Mouse (Mus musculus) hindbrain, embryonic 14.5 days (tissue): ENCODE data around the gene Deup1. TPM values are rescaled to one million over a fixed set of nuclear protein-coding genes. Genes with fewer than 3 reads are reported as not detected.
A peak's percentile ranks its signal among the peaks of the same experiment; 100 is the strongest.

Experiments used
- ATAC-seq: fragments of 200-750 bp; cut with Nextera tagmentation; 2 replicates; pipeline ENCODE4 v1.8.0; 2017; ENCODE audit warnings: moderate number of reproducible peaks, mild to moderate bottlenecking, moderate TSS enrichment, moderate library complexity; ENCODE audit not compliant: low FRiP score
- DNase-seq: peaks from one replicate; pipeline ENCODE4 v3.0.0-alpha.2; 2015; ENCODE audit warnings: low spot score
- H3K27ac ChIP-seq: fragments of 300-500 bp; sonication (generic); 2 replicates; pipeline ENCODE4 v1.5.1; 2014; ENCODE audit warnings: mild to moderate bottlenecking, moderate library complexity
- H3K27me3 ChIP-seq: fragments of 300-500 bp; sonication (generic); 2 replicates; pipeline ENCODE4 v1.6.1; 2014; ENCODE audit warnings: mild to moderate bottlenecking, low read length, mixed read lengths; ENCODE audit not compliant: control insufficient read depth, insufficient read depth
- H3K36me3 ChIP-seq: fragments of 300-500 bp; sonication (generic); replicated peaks from 2 replicates; pipeline ENCODE4 v1.6.1; 2014; ENCODE audit not compliant: control insufficient read depth, insufficient read depth
- H3K4me1 ChIP-seq: fragments of 300-500 bp; sonication (generic); replicated peaks from 2 replicates; pipeline ENCODE4 v1.6.1; 2014; ENCODE audit warnings: antibody characterized with exemption, low read length, mixed read lengths; ENCODE audit not compliant: control insufficient read depth, insufficient read depth
- H3K4me2 ChIP-seq: fragments of 300-500 bp; sonication (generic); replicated peaks from 2 replicates; pipeline ENCODE4 v1.6.1; 2014; ENCODE audit warnings: mild to moderate bottlenecking, moderate library complexity
- H3K4me3 ChIP-seq: fragments of 300-500 bp; sonication (generic); replicated peaks from 2 replicates; pipeline ENCODE4 v1.5.1; 2014; ENCODE audit warnings: mild to moderate bottlenecking, low read length
- H3K9ac ChIP-seq: fragments of 300-500 bp; sonication (generic); 2 replicates; pipeline ENCODE4 v1.6.1; 2014
- H3K9me3 ChIP-seq: fragments of 300-500 bp; sonication (generic); 2 replicates; pipeline ENCODE4 v1.6.1; 2016; ENCODE audit warnings: low read length; ENCODE audit not compliant: control insufficient read depth
- WGBS: fragments of 180-500 bp; shearing (Covaris S2); extraction: QIAGEN DNeasy Blood & Tissue Kit; methylation state at CpG from one replicate; pipeline ENCODE4 v1.1.7; 2014; 5-methylcytosine and 5-hydroxymethylcytosine counted together
- polyA plus RNA-seq: library from polyadenylated mRNA; unstranded; fragments of >200 nt; fragmentation: Nextera tagmentation; extraction: Ambion mirVana; gene quantifications from 2 replicates; pipeline ENCODE4 v1.2.1, GENCODE M21; 2014

The Deup1 gene
- polyA plus RNA-seq, 1 experiment from 2014 or later = 2.8 TPM

- no peaks in the 10 kb centered on the region for H3K27me3 ChIP-seq
- H3K36me3 ChIP-seq = no peaks in the 10 kb centered on the region
- no peaks in the 10 kb centered on the region for H3K9me3 ChIP-seq
- no peak overlapping the region for H3K9ac ChIP-seq
- H3K4me1 ChIP-seq = peaks cover 13% of the 10 kb centered on the region; the same call in 1 of the 2 replicates
- ATAC-seq (peak; percentile 63), DNase-seq (peak; percentile 38)
- H3K4me3 ChIP-seq = no peak overlapping the region
- no peak overlapping the region; the same call in 1 of the 2 replicates for H3K27ac ChIP-seq
- 53% methylated on average over 8 of the region's 8 CpGs for WGBS
- no peak overlapping the region for H3K4me2 ChIP-seq
Measured at GRCm38 (mm10) chr9:15529275-15529964, 98.3 kb downstream of the Deup1 start.

- WGBS = 88% methylated on average over 7 of the region's 7 CpGs
- H3K4me3 ChIP-seq = no peak overlapping the region
- no peaks in the 10 kb centered on the region for H3K36me3 ChIP-seq
- no peaks in the 10 kb centered on the region for H3K27me3 ChIP-seq
- ATAC-seq = no peak
- no peak for DNase-seq
- no peaks in the 10 kb centered on the region for H3K9me3 ChIP-seq
- no peak overlapping the region for H3K4me2 ChIP-seq
- H3K27ac ChIP-seq = no peak overlapping the region
- 0 out of 2 replicates have a peak, but pooled peaks cover 14% of the 10 kb centered on the region for H3K4me1 ChIP-seq
- no peak overlapping the region for H3K9ac ChIP-seq
Measured at GRCm38 (mm10) chr9:15528368-15528767, 99.4 kb downstream of the Deup1 start.

- H3K4me2 ChIP-seq = no peak overlapping the region
- no peak overlapping the region for H3K4me3 ChIP-seq
- H3K27ac ChIP-seq = no peak overlapping the region
- no peak for DNase-seq
- H3K9me3 ChIP-seq = no peaks in the 10 kb centered on the region
- no peaks in the 10 kb centered on the region for H3K27me3 ChIP-seq
- H3K36me3 ChIP-seq = no peaks in the 10 kb centered on the region
- WGBS = 62% methylated on average over 6 of the region's 6 CpGs
- 0 out of 2 replicates have a peak, but pooled peaks cover 17% of the 10 kb centered on the region for H3K4me1 ChIP-seq
- no peak for ATAC-seq
- no peak overlapping the region for H3K9ac ChIP-seq
Measured at GRCm38 (mm10) chr9:15527846-15528245, 99.9 kb downstream of the Deup1 start.

GRCm38 (mm10) chr9:15526539-15526938, 101.2 kb downstream of the Deup1 start:
- H3K4me1 ChIP-seq = 0 out of 2 replicates have a peak, but pooled peaks cover 17% of the 10 kb centered on the region
- no peaks in the 10 kb centered on the region for H3K9me3 ChIP-seq
- DNase-seq (no peak), ATAC-seq (no peak)
- no peak overlapping the region for H3K9ac ChIP-seq
- no peaks in the 10 kb centered on the region for H3K36me3 ChIP-seq
- H3K4me2 ChIP-seq = no peak overlapping the region
- 66% methylated on average over 7 of the region's 7 CpGs for WGBS
- H3K27ac ChIP-seq = no peak overlapping the region
- no peaks in the 10 kb centered on the region for H3K27me3 ChIP-seq
- H3K4me3 ChIP-seq = no peak overlapping the region

GRCm38 (mm10) chr9:15525246-15525645, 102.5 kb downstream of the Deup1 start:
- H3K4me1 ChIP-seq = 0 out of 2 replicates have a peak, but pooled peaks cover 17% of the 10 kb centered on the region
- no peak overlapping the region for H3K9ac ChIP-seq
- H3K9me3 ChIP-seq = no peaks in the 10 kb centered on the region
- WGBS = 71% methylated on average over 8 of the region's 8 CpGs
- H3K4me2 ChIP-seq = no peak overlapping the region
- DNase-seq = no peak
- H3K27ac ChIP-seq = no peak overlapping the region
- H3K4me3 ChIP-seq = no peak overlapping the region
- no peak for ATAC-seq
- no peaks in the 10 kb centered on the region for H3K27me3 ChIP-seq
- H3K36me3 ChIP-seq = no peaks in the 10 kb centered on the region

- no peak for DNase-seq
- 0 out of 2 replicates have a peak, but pooled peaks cover 7% of the 10 kb centered on the region for H3K4me1 ChIP-seq
- H3K4me2 ChIP-seq = no peak overlapping the region
- 84% methylated on average over 6 of the region's 6 CpGs for WGBS
- H3K27ac ChIP-seq = no peak overlapping the region
- H3K27me3 ChIP-seq = no peaks in the 10 kb centered on the region
- no peaks in the 10 kb centered on the region for H3K9me3 ChIP-seq
- H3K9ac ChIP-seq = no peak overlapping the region
- H3K36me3 ChIP-seq = no peaks in the 10 kb centered on the region
- ATAC-seq = no peak
- H3K4me3 ChIP-seq = no peak overlapping the region
Measured at GRCm38 (mm10) chr9:15523646-15524045, 104.1 kb downstream of the Deup1 start.

GRCm38 (mm10) chr9:15522887-15523286, 104.8 kb downstream of the Deup1 start:
- no peak overlapping the region for H3K9ac ChIP-seq
- ATAC-seq (no peak), DNase-seq (no peak)
- H3K4me3 ChIP-seq = no peak overlapping the region
- no peak overlapping the region for H3K27ac ChIP-seq
- no peaks in the 10 kb centered on the region for H3K27me3 ChIP-seq
- WGBS = 81% methylated on average over 5 of the region's 5 CpGs
- H3K36me3 ChIP-seq = no peaks in the 10 kb centered on the region
- no peaks in the 10 kb centered on the region for H3K9me3 ChIP-seq
- no peak overlapping the region for H3K4me2 ChIP-seq
- H3K4me1 ChIP-seq = 0 out of 2 replicates have a peak, but pooled peaks cover 3% of the 10 kb centered on the region

GRCm38 (mm10) chr9:15522348-15522747, 105.4 kb downstream of the Deup1 start:
- ATAC-seq = no peak
- no peaks in the 10 kb centered on the region for H3K27me3 ChIP-seq
- no peak overlapping the region for H3K4me3 ChIP-seq
- H3K4me2 ChIP-seq = no peak overlapping the region
- no peak for DNase-seq
- no peaks in the 10 kb centered on the region for H3K36me3 ChIP-seq
- 0 out of 2 replicates have a peak, but pooled peaks cover 3% of the 10 kb centered on the region for H3K4me1 ChIP-seq
- H3K9me3 ChIP-seq = no peaks in the 10 kb centered on the region
- H3K9ac ChIP-seq = no peak overlapping the region
- no peak overlapping the region for H3K27ac ChIP-seq
- WGBS = 92% methylated on average over 10 of the region's 10 CpGs

GRCm38 (mm10) chr9:15517979-15518378, 109.8 kb downstream of the Deup1 start:
- Histone ChIP-seq H3K9me3 (no peaks in the 10 kb centered on the region), H3K9ac (no peak overlapping the region), H3K4me2 (no peak overlapping the region), H3K4me3 (no peak overlapping the region), H3K4me1 (no peaks in the 10 kb centered on the region), H3K36me3 (no peaks in the 10 kb centered on the region), H3K27ac (no peak overlapping the region), H3K27me3 (no peaks in the 10 kb centered on the region)
- WGBS = 77% methylated on average over 4 of the region's 4 CpGs
- DNase-seq = no peak
- ATAC-seq = no peak
